Mouse (Mus musculus) brain, embryonic 14.5 days (tissue): Measurements from ENCODE around the gene Tmem178b.

Source experiments
- CTCF ChIP-seq: fragments of 200-500 bp; IDR thresholded peaks from 2 replicates; pipeline ENCODE4 v1.5.1; 2012; ENCODE audit warnings: inconsistent platforms, mild to moderate bottlenecking, moderate library complexity, borderline replicate concordance; ENCODE audit not compliant: insufficient read depth, insufficient read length; ENCODE audit errors: extremely low read depth
- POLR2A ChIP-seq: fragments of 200-500 bp; IDR thresholded peaks from 2 replicates; pipeline ENCODE4 v1.6.1; 2012; ENCODE audit warnings: mild to moderate bottlenecking, inconsistent platforms, borderline replicate concordance; ENCODE audit not compliant: poor library complexity, insufficient read depth, insufficient read length, severe bottlenecking; ENCODE audit errors: extremely low read depth

DNA sequence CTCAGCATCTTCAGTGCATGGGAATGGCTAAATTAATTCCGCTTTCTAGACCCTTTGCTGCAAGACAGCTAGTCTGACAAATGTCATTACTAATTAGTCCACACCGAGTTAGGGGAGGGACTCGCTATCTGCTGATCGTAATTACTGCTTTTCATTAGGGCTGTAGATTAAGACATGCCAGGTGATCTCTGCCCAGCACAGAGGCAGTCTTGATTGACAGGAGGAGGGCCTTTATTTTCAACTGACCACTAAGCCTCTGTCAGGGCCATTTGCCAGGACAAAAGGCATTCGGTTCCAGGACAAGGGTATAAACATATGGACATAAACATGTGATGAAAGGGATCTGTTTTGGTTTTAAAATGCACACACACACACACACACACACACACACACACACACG, 264.3 kb downstream of the Tmem178b start:
- TF ChIP-seq CTCF, result no peak
- TF ChIP-seq POLR2A, result no peak
